Mouse (Mus musculus) hindbrain, embryonic 11.5 days (tissue): ENCODE measurements at regions not wholly inside any gene's neighbourhood (a gene's known extent, or its start where the extent isn't known, plus 50 kb on each side); places are given as distances from the start of the nearest gene placed in this dataset.

Source experiments
- ATAC-seq: fragments of 200-750 bp; cut with Nextera tagmentation; 2 replicates; pipeline ENCODE4 v1.8.0; 2017; ENCODE audit warnings: mild to moderate bottlenecking, moderate TSS enrichment, moderate library complexity; ENCODE audit not compliant: low FRiP score
- DNase-seq: peaks from one replicate; pipeline ENCODE4 v3.0.0-alpha.2; 2015; ENCODE audit warnings: low spot score
- H3K27ac ChIP-seq: fragments of 300-500 bp; sonication (generic); 2 replicates; pipeline ENCODE4 v1.5.1; 2014; ENCODE audit warnings: mild to moderate bottlenecking, low read depth, low read length
- H3K27me3 ChIP-seq: fragments of 300-500 bp; sonication (generic); 2 replicates; pipeline ENCODE4 v1.6.1; 2014; ENCODE audit warnings: mild to moderate bottlenecking, low read length, moderate library complexity, mixed read lengths; ENCODE audit not compliant: control insufficient read depth, insufficient read depth
- H3K36me3 ChIP-seq: fragments of 300-500 bp; sonication (generic); 2 replicates; pipeline ENCODE4 v1.6.1; 2014; ENCODE audit warnings: mild to moderate bottlenecking, low read length, moderate library complexity, mixed read lengths; ENCODE audit not compliant: control insufficient read depth, insufficient read depth
- H3K4me1 ChIP-seq: fragments of 300-500 bp; sonication (generic); replicated peaks from 2 replicates; pipeline ENCODE4 v1.6.1; 2014; ENCODE audit warnings: low read length, mixed read lengths; ENCODE audit not compliant: control insufficient read depth, insufficient read depth
- H3K4me2 ChIP-seq: fragments of 300-500 bp; sonication (generic); replicated peaks from 2 replicates; pipeline ENCODE4 v1.6.1; 2014; ENCODE audit warnings: mild to moderate bottlenecking, low read depth, low read length
- H3K4me3 ChIP-seq: fragments of 300-500 bp; sonication (generic); 2 replicates; pipeline ENCODE4 v1.5.1; 2014; ENCODE audit warnings: low read depth, low read length
- H3K9ac ChIP-seq: fragments of 300-500 bp; sonication (generic); 2 replicates; pipeline ENCODE4 v1.6.1; 2014; ENCODE audit warnings: low read depth, low read length
- H3K9me3 ChIP-seq: fragments of 300-500 bp; sonication (generic); 2 replicates; pipeline ENCODE4 v1.6.1; 2016; ENCODE audit warnings: low read length; ENCODE audit not compliant: control insufficient read depth
- WGBS: fragments of 180-500 bp; shearing (Covaris S2); extraction: QIAGEN DNeasy Blood & Tissue Kit; methylation state at CpG from one replicate; pipeline ENCODE4 v1.1.7; 2014; 5-methylcytosine and 5-hydroxymethylcytosine counted together

DNA sequence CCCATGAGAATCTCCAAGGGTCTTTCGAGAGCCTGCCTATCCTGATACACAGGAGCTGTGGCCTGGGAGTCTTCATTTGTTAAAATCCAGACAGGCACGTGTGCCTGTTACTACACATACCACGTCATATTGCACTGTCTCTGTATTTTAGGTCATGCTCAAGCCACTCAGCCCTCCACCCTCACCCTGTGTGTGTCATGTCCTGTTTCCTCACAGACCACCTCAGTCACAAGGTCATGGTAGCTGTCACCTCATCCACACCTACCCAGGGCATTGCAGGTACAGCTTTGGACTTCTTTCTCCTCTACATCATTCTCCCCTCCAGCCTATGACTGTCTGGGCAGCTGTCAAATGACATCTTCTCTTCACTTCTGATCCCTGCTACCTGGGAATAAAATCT is 320.9 kb upstream of the Runx1 start:
- Histone ChIP-seq H3K27me3 (no peaks in the 10 kb centered on the region), H3K4me1 (no peaks in the 10 kb centered on the region), H3K9ac (no peak overlapping the region), H3K4me3 (no peak overlapping the region), H3K36me3 (no peaks in the 10 kb centered on the region), H3K27ac (no peak overlapping the region), H3K9me3 (no peaks in the 10 kb centered on the region), H3K4me2 (no peak overlapping the region)
- DNase-seq = no peak
- ATAC-seq = no peak
- 89% methylated on average over 3 of the region's 3 CpGs for WGBS

DNA sequence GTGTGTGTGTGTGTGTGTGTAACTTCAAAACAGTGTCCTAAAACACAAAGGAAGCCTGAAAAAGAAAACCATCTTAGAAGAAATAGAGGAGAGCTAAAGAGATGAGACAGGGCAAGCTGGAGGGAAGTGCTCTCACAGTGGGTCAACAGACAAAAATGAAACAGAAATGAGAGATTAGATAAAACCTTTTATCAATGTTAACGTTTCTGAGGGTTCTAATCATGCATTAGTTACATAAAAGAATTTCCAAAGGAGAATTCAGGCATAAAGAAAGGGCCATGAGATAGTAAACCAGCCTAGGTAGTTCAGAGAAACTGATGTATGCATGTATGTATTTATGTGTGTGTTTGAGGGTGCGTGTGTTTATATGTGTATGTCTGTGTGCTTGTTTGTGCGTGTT is 319.7 kb upstream of the Runx1 start:
- DNase-seq (no peak), ATAC-seq (no peak)
- Histone ChIP-seq H3K4me3 (no peak overlapping the region), H3K27me3 (no peaks in the 10 kb centered on the region), H3K4me1 (no peaks in the 10 kb centered on the region), H3K4me2 (no peak overlapping the region), H3K9me3 (no peaks in the 10 kb centered on the region), H3K9ac (no peak overlapping the region), H3K27ac (no peak overlapping the region), H3K36me3 (no peaks in the 10 kb centered on the region)
- WGBS = 81% methylated on average over 3 of the region's 3 CpGs

DNA sequence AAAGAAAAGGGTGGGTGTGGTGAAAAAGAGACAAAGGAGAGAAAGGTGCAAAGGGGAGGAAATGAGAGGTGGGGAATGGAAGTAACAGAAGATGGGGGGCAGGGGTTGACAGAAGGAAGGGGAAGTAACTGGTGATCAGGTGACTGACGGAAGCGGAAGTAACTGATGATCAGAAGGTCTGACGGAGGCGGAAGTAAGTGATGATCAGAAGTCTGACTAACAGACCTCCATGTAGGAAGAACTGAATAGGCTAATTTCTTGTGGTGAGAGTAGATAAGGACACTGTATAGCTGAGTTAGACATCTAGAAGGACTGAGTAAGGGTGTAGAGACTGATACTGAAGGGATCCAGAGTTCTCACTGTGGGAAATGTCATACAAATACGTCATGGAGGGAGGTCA is 318.1 kb upstream of the Runx1 start:
- H3K4me2 ChIP-seq = no peak overlapping the region
- no peak overlapping the region for H3K4me3 ChIP-seq
- no peak for DNase-seq
- no peaks in the 10 kb centered on the region for H3K4me1 ChIP-seq
- no peak overlapping the region for H3K27ac ChIP-seq
- no peak for ATAC-seq
- no peaks in the 10 kb centered on the region for H3K36me3 ChIP-seq
- no peaks in the 10 kb centered on the region for H3K27me3 ChIP-seq
- H3K9ac ChIP-seq = no peak overlapping the region
- 91% methylated on average over 5 of the region's 5 CpGs for WGBS
- H3K9me3 ChIP-seq = no peaks in the 10 kb centered on the region

DNA sequence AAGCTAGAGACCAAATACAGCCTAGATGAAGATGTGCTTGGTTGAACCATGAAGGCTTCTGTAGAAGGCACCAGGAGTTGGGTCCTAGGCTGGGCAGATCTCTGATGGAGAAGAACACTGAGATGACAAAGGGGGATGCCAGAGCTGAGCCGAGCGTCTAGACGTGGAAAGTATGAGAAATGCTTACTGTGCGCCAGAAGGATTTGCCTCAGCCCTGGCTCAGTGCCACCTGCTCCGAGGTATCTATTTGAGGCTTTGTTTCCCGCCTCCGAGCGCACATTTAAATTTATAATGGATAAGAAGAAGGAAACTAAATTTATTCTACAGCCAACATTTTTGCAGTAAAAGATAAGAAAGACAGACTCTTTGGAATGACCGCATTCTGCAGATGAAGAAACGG is 317.2 kb upstream of the Runx1 start:
- 97% methylated on average over 10 of the region's 10 CpGs for WGBS
- H3K36me3 ChIP-seq = no peaks in the 10 kb centered on the region
- H3K4me3 ChIP-seq = no peak overlapping the region
- no peaks in the 10 kb centered on the region for H3K4me1 ChIP-seq
- no peak overlapping the region for H3K4me2 ChIP-seq
- DNase-seq (no peak), ATAC-seq (no peak)
- H3K9ac ChIP-seq = no peak overlapping the region
- no peaks in the 10 kb centered on the region for H3K27me3 ChIP-seq
- H3K9me3 ChIP-seq = no peaks in the 10 kb centered on the region
- H3K27ac ChIP-seq = no peak overlapping the region

DNA sequence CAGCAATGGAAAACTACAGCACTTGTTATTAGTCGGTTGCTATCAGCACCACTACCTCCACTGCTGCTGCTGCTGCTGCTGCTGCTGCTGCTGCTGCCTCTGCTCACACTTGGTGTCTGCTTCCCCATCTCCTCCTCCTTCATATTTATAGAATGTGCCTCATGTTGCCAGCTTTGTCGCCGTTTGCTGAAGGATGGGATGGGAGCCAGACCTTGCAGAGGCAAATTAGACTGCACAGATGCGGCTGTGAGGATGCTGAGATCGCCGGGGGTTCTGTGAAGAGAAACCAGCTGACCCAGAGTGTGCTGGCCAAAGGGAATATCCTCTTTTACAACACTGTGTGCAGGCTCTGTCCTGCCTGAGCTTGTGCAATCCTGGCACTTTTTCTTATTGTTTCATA is 316.0 kb upstream of the Runx1 start:
- Histone ChIP-seq H3K27ac (no peak overlapping the region), H3K4me2 (no peak overlapping the region), H3K9me3 (no peaks in the 10 kb centered on the region), H3K36me3 (no peaks in the 10 kb centered on the region), H3K9ac (no peak overlapping the region), H3K4me1 (no peaks in the 10 kb centered on the region), H3K27me3 (no peaks in the 10 kb centered on the region), H3K4me3 (no peak overlapping the region)
- WGBS = 81% methylated on average over 6 of the region's 6 CpGs
- ATAC-seq (no peak), DNase-seq (no peak)

DNA sequence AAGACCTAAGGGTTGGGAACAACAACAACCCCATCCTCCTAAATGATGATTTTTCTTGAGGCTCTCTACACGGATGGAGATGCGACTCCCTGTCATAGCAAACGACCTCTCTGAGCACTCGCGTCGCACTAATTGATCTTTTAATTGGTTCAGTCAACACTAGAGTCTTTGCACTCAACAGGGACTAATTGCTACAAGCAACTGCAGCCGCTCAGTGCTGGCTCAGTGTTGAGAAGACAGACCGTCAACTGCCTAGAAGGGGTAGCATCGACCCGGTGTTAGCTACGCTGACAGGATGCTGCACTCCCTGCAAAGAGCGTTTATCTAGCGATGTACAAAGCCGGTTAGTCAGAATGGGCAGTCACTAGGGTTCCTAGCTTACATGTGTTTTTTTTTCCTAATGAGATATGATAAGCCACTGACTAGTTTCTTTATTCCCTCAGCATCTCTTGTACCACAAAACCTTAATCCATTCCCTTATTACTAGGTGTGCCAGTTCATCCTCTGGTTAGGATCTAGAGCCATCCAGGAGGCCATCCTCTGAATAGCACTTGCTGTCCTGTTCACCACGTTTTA is 314.7 kb upstream of the Runx1 start:
- 68% methylated on average over 15 of the region's 15 CpGs for WGBS
- Histone ChIP-seq H3K4me1 (no peaks in the 10 kb centered on the region), H3K9me3 (no peaks in the 10 kb centered on the region), H3K9ac (no peak overlapping the region), H3K36me3 (no peaks in the 10 kb centered on the region), H3K27ac (no peak overlapping the region), H3K27me3 (no peaks in the 10 kb centered on the region), H3K4me2 (no peak overlapping the region), H3K4me3 (no peak overlapping the region)
- no peak for ATAC-seq
- no peak for DNase-seq

DNA sequence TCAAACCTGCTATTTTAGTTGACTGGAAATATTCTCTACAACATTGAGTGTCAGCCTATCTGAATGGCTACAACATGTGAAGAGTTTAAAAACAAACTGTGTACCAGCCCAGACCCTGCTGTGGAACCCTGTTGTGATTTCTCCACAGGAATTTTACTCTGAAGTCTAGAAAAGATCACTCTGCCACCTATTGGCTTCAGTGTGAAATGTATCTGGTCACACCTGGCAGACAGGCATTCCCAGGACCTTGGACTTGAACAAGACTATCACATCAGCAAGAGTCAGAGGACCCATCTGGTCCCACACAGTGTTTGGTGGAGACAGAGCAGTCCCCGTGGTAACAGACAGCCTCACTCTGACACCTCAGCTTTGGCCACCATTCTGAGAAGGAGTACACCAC is 311.3 kb upstream of the Runx1 start:
- no peaks in the 10 kb centered on the region for H3K9me3 ChIP-seq
- no peak overlapping the region for H3K9ac ChIP-seq
- ATAC-seq = no peak
- no peak for DNase-seq
- H3K4me3 ChIP-seq = no peak overlapping the region
- H3K4me2 ChIP-seq = no peak overlapping the region
- H3K27me3 ChIP-seq = no peaks in the 10 kb centered on the region
- H3K36me3 ChIP-seq = no peaks in the 10 kb centered on the region
- no peak overlapping the region for H3K27ac ChIP-seq
- 52% methylated on average over 1 of the region's 1 CpGs for WGBS
- no peaks in the 10 kb centered on the region for H3K4me1 ChIP-seq

DNA sequence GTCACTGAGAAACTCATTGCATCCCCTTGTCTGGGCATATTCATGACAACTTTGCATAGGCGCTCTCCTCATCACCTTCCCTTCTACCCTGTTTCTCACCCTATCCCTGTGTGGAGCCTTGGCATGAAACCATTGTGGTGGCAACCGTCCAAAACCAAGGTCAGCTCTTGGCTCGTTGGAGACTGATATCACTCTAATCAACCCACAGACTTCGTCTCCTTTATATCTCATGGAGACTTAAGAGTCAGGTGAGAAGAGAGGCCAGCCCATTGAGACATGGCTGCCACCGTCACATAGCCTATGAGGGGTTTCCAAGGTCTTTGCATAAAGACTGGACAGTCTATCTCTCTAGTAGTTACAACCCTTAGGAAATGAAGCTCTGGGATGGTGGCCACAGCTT is 305.5 kb upstream of the Runx1 start:
- Histone ChIP-seq H3K9me3 (no peaks in the 10 kb centered on the region), H3K27me3 (no peaks in the 10 kb centered on the region), H3K4me1 (no peaks in the 10 kb centered on the region), H3K9ac (no peak overlapping the region), H3K4me2 (no peak overlapping the region), H3K36me3 (no peaks in the 10 kb centered on the region), H3K4me3 (no peak overlapping the region), H3K27ac (no peak overlapping the region)
- ATAC-seq = no peak
- 95% methylated on average over 5 of the region's 5 CpGs for WGBS
- DNase-seq = no peak

DNA sequence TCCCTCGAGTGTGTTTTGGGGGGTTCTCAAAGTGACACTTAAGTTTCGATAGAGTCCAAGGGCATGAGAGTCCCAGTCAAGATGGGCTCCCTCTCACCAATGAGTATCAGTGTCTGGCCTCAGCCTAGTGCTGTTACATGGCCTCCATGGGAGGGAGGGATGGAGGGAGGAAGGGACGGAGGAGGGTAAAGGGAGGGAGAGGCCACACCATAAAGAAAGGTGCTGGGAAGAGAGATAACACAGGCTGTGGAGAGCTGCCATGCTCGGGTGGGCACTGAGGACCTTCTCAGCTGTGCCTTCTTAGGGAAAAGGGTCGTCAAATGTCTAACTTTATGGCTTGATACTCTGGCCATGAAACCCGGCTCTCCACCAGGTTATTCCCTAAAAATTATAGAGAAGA is 304.7 kb upstream of the Runx1 start:
- DNase-seq = no peak
- Histone ChIP-seq H3K27me3 (no peaks in the 10 kb centered on the region), H3K9ac (no peak overlapping the region), H3K4me1 (no peaks in the 10 kb centered on the region), H3K36me3 (no peaks in the 10 kb centered on the region), H3K4me2 (no peak overlapping the region), H3K9me3 (no peaks in the 10 kb centered on the region), H3K4me3 (no peak overlapping the region), H3K27ac (no peak overlapping the region)
- 86% methylated on average over 6 of the region's 6 CpGs for WGBS
- no peak for ATAC-seq
